In the genomic region with DNA sequence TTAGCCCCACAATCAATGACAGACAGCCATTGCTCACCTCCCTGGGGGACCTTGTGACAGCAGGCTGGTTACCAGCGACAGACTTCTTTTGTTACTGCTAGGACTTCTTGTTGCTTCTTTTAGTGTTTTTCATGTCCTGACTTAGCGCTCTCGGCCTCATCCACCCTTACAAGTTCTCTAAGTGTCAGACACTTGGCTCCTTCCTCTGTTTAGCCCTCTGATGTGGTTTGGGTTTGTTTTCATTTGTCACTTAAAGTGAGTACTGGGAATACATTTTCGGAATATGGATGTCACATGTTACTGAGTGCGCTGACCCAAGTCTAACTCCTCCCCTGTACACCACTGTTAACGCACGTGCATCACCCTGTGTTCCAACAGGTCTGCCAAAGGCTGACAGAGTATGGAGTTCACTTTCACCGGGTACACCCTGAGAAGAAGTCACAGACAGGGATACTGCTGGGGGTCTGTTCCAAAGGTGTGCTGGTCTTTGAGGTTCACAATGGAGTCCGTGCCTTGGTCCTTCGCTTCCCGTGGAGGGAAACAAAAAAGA, we compare ENCODE assay signal across 27 mouse cellular contexts.
DNase-seq lines count a peak whose midpoint lies in the region; ATAC-seq and TF ChIP-seq lines count a peak whose summit lies in the region.
"Had no signal": no experiment of that assay in that cellular context is flagged by ENCODE, and none has a peak within 500 bp of the region (broad histone marks: within the 10 kb centered on the region; RNA-seq: fewer than 3 reads in every experiment).

No protein-coding gene starts in this region.

- no peak overlapping the region for H3K27ac ChIP-seq in kidney, embryonic 14.5 days (ENCODE audit: low read depth, low read length)
- H3K27ac ChIP-seq in kidney, adult 2 months (ENCODE audit: insufficient read depth, low read depth, low read length) = peak overlapping the region; percentile 95
- H3K27ac ChIP-seq in kidney, postnatal 0 days = peak overlapping the region; percentile 39
- H3K27ac ChIP-seq in forebrain, embryonic 11.5 days (ENCODE audit: low read depth, low read length) = no peak overlapping the region
- no peak overlapping the region for H3K27ac ChIP-seq in neural tube, embryonic 15.5 days (replicated peaks)
- H3K27ac ChIP-seq: heart, embryonic 10.5 days; heart, embryonic 15.5 days; hindbrain, embryonic 14.5 days; layer of hippocampus, adult 2 months; liver, embryonic 12.5 days; midbrain, embryonic 12.5 days had no signal

- H3K9me3 ChIP-seq in kidney, embryonic 14.5 days (ENCODE audit: control insufficient read depth, low read length) = no peaks in the 10 kb centered on the region
- H3K9me3 ChIP-seq in kidney, postnatal 0 days (replicated peaks; ENCODE audit: low read length) = no peaks in the 10 kb centered on the region
- no peaks in the 10 kb centered on the region for H3K9me3 ChIP-seq in forebrain, embryonic 11.5 days (ENCODE audit: control insufficient read depth, low read length)
- no peaks in the 10 kb centered on the region for H3K9me3 ChIP-seq in neural tube, embryonic 15.5 days (replicated peaks)
- H3K9me3 ChIP-seq: heart, embryonic 10.5 days; heart, embryonic 15.5 days; liver, embryonic 12.5 days; midbrain, embryonic 12.5 days had no signal

- H3K4me2 ChIP-seq in kidney, embryonic 14.5 days (replicated peaks; ENCODE audit: low read depth, low read length) = no peak overlapping the region
- no peak overlapping the region for H3K4me2 ChIP-seq in kidney, postnatal 0 days (ENCODE audit: low read length)
- no peak overlapping the region for H3K4me2 ChIP-seq in forebrain, embryonic 11.5 days (ENCODE audit: low read depth, low read length, severe bottlenecking)
- H3K4me2 ChIP-seq in neural tube, embryonic 15.5 days = no peak overlapping the region
- H3K4me2 ChIP-seq: heart, embryonic 15.5 days; hindbrain, embryonic 14.5 days; liver, embryonic 12.5 days; midbrain, embryonic 12.5 days had no signal

- ATAC-seq in kidney, embryonic 14.5 days (ENCODE audit: low FRiP score, low TSS enrichment) = no peak
- peak; percentile 85 for ATAC-seq in kidney, postnatal 0 days (replicated peaks; ENCODE audit: low FRiP score, low read depth)
- ATAC-seq in forebrain, embryonic 11.5 days (replicated peaks; ENCODE audit: low FRiP score) = no peak
- ATAC-seq in neural tube, embryonic 15.5 days (ENCODE audit: low FRiP score) = no peak
- ATAC-seq: CD4-positive, CD25-positive, alpha-beta regulatory T cell, adult 4 months; forebrain, embryonic 16.5 days; intestine, postnatal 0 days; liver, embryonic 12.5 days; liver, postnatal 0 days had no signal

- no peaks in the 10 kb centered on the region for H3K27me3 ChIP-seq in kidney, embryonic 14.5 days (ENCODE audit: control insufficient read depth, insufficient read depth, low read length)
- no peaks in the 10 kb centered on the region for H3K27me3 ChIP-seq in kidney, adult 2 months (replicated peaks; ENCODE audit: control insufficient read depth, insufficient read depth, low read length)
- H3K27me3 ChIP-seq in kidney, postnatal 0 days (ENCODE audit: insufficient read depth, low read length) = no peaks in the 10 kb centered on the region
- no peaks in the 10 kb centered on the region for H3K27me3 ChIP-seq in forebrain, embryonic 11.5 days (ENCODE audit: control insufficient read depth, insufficient read depth, low read length)
- H3K27me3 ChIP-seq in neural tube, embryonic 15.5 days (replicated peaks) = no peaks in the 10 kb centered on the region
- H3K27me3 ChIP-seq: heart, embryonic 15.5 days; liver, embryonic 12.5 days; midbrain, embryonic 12.5 days had no signal

- no peak for TF ChIP-seq POLR2A in kidney, adult 2 months (IDR thresholded peaks at IDR 0.05; ENCODE audit: low read depth, low read length)

- 76% methylated on average over 11 of the region's 11 CpGs for whole genome bisulfite sequencing in kidney, embryonic 14.5 days
- WGBS in kidney, adult 2 months = 28% methylated on average over 11 of the region's 11 CpGs
- WGBS in kidney, postnatal 0 days = 60% methylated on average over 11 of the region's 11 CpGs
- WGBS in forebrain, embryonic 11.5 days = 77% methylated on average over 11 of the region's 11 CpGs
- 76% methylated on average over 11 of the region's 11 CpGs for WGBS in neural tube, embryonic 15.5 days

- H3K4me1 ChIP-seq in kidney, embryonic 14.5 days (ENCODE audit: control insufficient read depth, insufficient read depth, low read length) = no peaks in the 10 kb centered on the region
- H3K4me1 ChIP-seq in kidney, adult 2 months (ENCODE audit: control insufficient read depth, insufficient read depth, low read length) = peaks cover 7% of the 10 kb centered on the region; the same call in 1 of the 2 replicates
- H3K4me1 ChIP-seq in kidney, postnatal 0 days (replicated peaks; ENCODE audit: insufficient read depth, low read length) = no peaks in the 10 kb centered on the region
- H3K4me1 ChIP-seq in forebrain, embryonic 11.5 days (replicated peaks; ENCODE audit: control insufficient read depth, insufficient read depth, low read length) = no peaks in the 10 kb centered on the region
- no peaks in the 10 kb centered on the region for H3K4me1 ChIP-seq in neural tube, embryonic 15.5 days
- H3K4me1 ChIP-seq: heart, embryonic 10.5 days; liver, embryonic 12.5 days; midbrain, embryonic 12.5 days had no signal

- no peak overlapping the region for H3K9ac ChIP-seq in kidney, embryonic 14.5 days (ENCODE audit: low read depth, low read length)
- H3K9ac ChIP-seq in kidney, postnatal 0 days (ENCODE audit: low read depth, low read length) = no peak overlapping the region
- no peak overlapping the region for H3K9ac ChIP-seq in forebrain, embryonic 11.5 days (ENCODE audit: low read length)
- no peak overlapping the region for H3K9ac ChIP-seq in neural tube, embryonic 15.5 days (replicated peaks)
- H3K9ac ChIP-seq: heart, embryonic 15.5 days; hindbrain, embryonic 14.5 days; liver, embryonic 12.5 days; liver, postnatal 0 days; midbrain, embryonic 12.5 days had no signal

- H3K4me3 ChIP-seq in kidney, embryonic 14.5 days (ENCODE audit: low read length) = no peak overlapping the region
- no peak overlapping the region for H3K4me3 ChIP-seq in kidney, adult 2 months (ENCODE audit: insufficient read depth, low read depth, low read length)
- no peak overlapping the region for H3K4me3 ChIP-seq in kidney, postnatal 0 days (replicated peaks; ENCODE audit: low read depth, low read length)
- no peak overlapping the region for H3K4me3 ChIP-seq in forebrain, embryonic 11.5 days (ENCODE audit: low read depth, low read length)
- no peak overlapping the region for H3K4me3 ChIP-seq in neural tube, embryonic 15.5 days (replicated peaks)
- H3K4me3 ChIP-seq: heart, embryonic 10.5 days; heart, embryonic 15.5 days; layer of hippocampus, adult 2 months; liver, embryonic 12.5 days; megakaryocyte, embryonic 14.5 days; midbrain, embryonic 12.5 days had no signal

- DNase-seq in kidney, adult 11 months = peak; percentile 72
- peak; percentile 81 for DNase-seq in kidney, adult 2 months
- DNase-seq in kidney, postnatal 0 days (ENCODE audit: low spot score) = peak; percentile 33
- DNase-seq in forebrain, embryonic 11.5 days (ENCODE audit: low spot score) = no peak
- no peak for DNase-seq in frontal cortex, postnatal 36 days (ENCODE audit: low spot score in 2 of 2)
- DNase-seq: adrenal gland, postnatal 25 days; cerebellum, adult 11-12 months; cerebellum, adult 9-11 months; gastrocnemius, postnatal 10 days; heart, postnatal 4 days; left cerebral cortex, postnatal 4 days; liver, postnatal 0 days; lung, postnatal 4 days; retina, postnatal 1 day; right cerebral cortex, postnatal 14 days had no signal

- H3K36me3 ChIP-seq in kidney, embryonic 14.5 days (ENCODE audit: control insufficient read depth, insufficient read depth, low read length) = peaks cover 41% of the 10 kb centered on the region
- peaks cover 8% of the 10 kb centered on the region for H3K36me3 ChIP-seq in kidney, adult 2 months (ENCODE audit: control insufficient read depth, insufficient read depth, low read length)
- H3K36me3 ChIP-seq in kidney, postnatal 0 days (ENCODE audit: insufficient read depth, low read length) = peaks cover 35% of the 10 kb centered on the region
- no peaks in the 10 kb centered on the region for H3K36me3 ChIP-seq in forebrain, embryonic 11.5 days (ENCODE audit: control insufficient read depth, insufficient read depth, low read length)
- H3K36me3 ChIP-seq in neural tube, embryonic 15.5 days = no peaks in the 10 kb centered on the region
- H3K36me3 ChIP-seq: liver, embryonic 12.5 days had no signal

- no peak for TF ChIP-seq CTCF in kidney, adult 2 months (conservative IDR thresholded peaks at IDR 0.05; ENCODE audit: insufficient read depth, insufficient read length, low read depth, low read length)
- no peak for TF ChIP-seq CTCF in kidney, postnatal 0 days (IDR thresholded peaks at IDR 0.05; ENCODE audit: low read depth)

Comparison
In these comparisons a context has a peak if more than half of its experiments do, and no peak if none do; other contexts are left out.
1. H3K27ac ChIP-seq: peak in kidney, adult 2 months (single experiment) and kidney, postnatal 0 days (single experiment); none in kidney, embryonic 14.5 days (single experiment), forebrain, embryonic 11.5 days (single experiment) and neural tube, embryonic 15.5 days (single experiment).
2. DNase-seq: peak in kidney, adult 11 months (single experiment), kidney, adult 2 months (single experiment) and kidney, postnatal 0 days (single experiment); none in forebrain, embryonic 11.5 days (single experiment) and frontal cortex, postnatal 36 days (0 of 2).